Mouse (Mus musculus) spleen, adult 2 months (tissue): ENCODE data around the gene Prmt1.

Source experiments
- CTCF ChIP-seq: fragments of 200-500 bp; IDR thresholded peaks from 2 replicates; pipeline ENCODE4 v1.5.1; 2011; ENCODE audit warnings: mild to moderate bottlenecking, inconsistent platforms; ENCODE audit not compliant: insufficient read depth, insufficient read length, insufficient replicate concordance; ENCODE audit errors: extremely low read depth
- POLR2A ChIP-seq: fragments of 200-500 bp; IDR thresholded peaks from 2 replicates; pipeline ENCODE4 v1.6.1; 2011; ENCODE audit warnings: low read depth, low read length, inconsistent platforms

GRCm38 (mm10) chr7:45015957-45016612 lies 29.7 kb upstream of the Prmt1 start, which contains the start of gene Scaf1:
- TF ChIP-seq CTCF (no peak), POLR2A (no peak; the same call in 1 of the 2 replicates)
